Mouse (Mus musculus) left cerebral cortex, postnatal 10 days (tissue): ENCODE results near the gene Wbp11. TPM values are rescaled to one million over a fixed set of nuclear protein-coding genes. Genes with fewer than 3 reads are reported as not detected.
"Not testable (repeated sequence)": the region's sequence is repeated elsewhere in the genome, so short reads cannot be mapped to it uniquely, and the experiment has no call there.

Experiments
- DNase-seq, 2 experiments: peaks; one replicate each; pipeline ENCODE4 v3.0.0; 2021 to 2022; ENCODE audit warnings: low spot score in 2 of 2, mixed read lengths in 1 of 2; ENCODE audit errors: extremely low spot score in 1 of 2
- intact Hi-C: fragments of 180-260 bp; cut with DNase I; formaldehyde crosslinking; loops from one replicate; pipeline ENCODE4 v1.15.1; 2025
- total RNA-seq, 2 experiments: library from RNA; stranded (reverse); gene quantifications; 2 replicates each; pipeline ENCODE4 v1.2.3; 2021

Gene Wbp11
- total RNA-seq, 2 experiments from 2014 or later: 123 to 124 TPM

GRCm38 (mm10) chr6:136807395-136808013 is 20.5 kb downstream of the Wbp11 start:
- no peak for DNase-seq
- intact Hi-C loops: no loop called here

- intact Hi-C loops: no loop called here
Observed at GRCm38 (mm10) chr6:136806819-136807218, 21.2 kb downstream of the Wbp11 start.

DNA sequence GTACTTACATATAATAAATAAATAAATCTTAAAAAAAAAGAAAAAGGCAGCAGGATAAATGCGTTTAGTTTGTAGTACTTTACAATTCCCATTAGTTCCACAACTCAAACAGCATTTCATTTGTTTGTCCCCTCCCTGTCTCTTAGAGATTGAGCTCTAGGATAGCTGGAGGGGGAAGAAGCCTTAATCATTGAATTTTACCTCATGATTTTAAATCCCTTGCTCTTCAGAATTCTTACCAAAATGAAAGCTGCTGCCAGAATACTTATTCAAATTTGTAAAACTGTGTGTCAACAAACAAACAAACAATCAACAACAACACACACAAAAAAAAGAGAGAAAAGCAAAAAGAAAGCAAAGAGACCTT is 22.6 kb downstream of the Wbp11 start:
- no peak for DNase-seq
- intact Hi-C loops: no loop called here

More at GRCm38 (mm10) chr6:136806819-136807218, 21.2 kb downstream of the Wbp11 start:
- DNase-seq: no peak

GRCm38 (mm10) chr6:136804705-136805408 is 23.2 kb downstream of the Wbp11 start:
- DNase-seq: no peak
- intact Hi-C loops: no loop called here

DNA sequence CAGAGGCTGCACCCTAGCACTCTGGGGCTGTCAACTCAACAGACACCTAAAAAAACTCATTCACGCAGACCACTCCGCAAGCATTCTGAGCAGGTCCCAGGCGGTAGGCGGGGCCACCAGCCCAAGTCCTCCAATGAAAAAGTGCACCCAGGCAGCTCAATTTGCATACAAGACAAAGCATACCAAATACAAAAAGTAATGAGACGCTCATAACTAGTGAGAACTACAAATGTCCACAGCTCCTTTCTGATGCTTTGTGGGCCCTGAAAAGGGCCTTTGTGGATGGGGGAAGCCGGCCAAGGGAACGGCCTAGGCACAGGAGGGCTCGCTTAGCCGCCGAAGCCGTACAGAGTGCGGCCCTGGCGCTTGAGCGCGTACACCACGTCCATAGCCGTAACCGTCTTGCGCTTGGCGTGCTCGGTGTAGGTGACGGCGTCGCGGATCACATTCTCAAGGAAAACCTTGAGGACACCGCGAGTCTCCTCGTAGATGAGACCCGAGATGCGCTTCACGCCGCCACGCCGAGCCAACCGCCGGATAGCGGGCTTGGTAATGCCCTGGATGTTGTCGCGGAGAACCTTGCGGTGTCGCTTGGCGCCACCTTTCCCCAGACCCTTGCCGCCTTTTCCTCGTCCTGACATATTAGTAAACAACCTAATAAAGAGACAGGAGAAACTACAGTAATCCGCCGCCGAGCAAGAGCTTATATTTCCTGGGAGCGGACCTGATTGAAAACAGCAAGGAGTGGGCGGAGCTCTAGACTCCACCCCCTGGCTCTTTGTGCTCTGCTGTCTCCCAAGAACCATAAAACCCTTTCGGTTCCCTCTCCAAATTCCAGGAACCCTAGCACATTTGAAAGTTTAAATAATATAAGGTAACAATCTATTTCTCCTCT is 24.0 kb downstream of the Wbp11 start, which contains the start of gene Hist4h4:
Gene Hist4h4, minus strand, starts transcription at position 677 of the 895 bp plus-strand sequence.
- intact Hi-C loops: no loop called here
- peak; percentile 93 to 98 for DNase-seq

DNA sequence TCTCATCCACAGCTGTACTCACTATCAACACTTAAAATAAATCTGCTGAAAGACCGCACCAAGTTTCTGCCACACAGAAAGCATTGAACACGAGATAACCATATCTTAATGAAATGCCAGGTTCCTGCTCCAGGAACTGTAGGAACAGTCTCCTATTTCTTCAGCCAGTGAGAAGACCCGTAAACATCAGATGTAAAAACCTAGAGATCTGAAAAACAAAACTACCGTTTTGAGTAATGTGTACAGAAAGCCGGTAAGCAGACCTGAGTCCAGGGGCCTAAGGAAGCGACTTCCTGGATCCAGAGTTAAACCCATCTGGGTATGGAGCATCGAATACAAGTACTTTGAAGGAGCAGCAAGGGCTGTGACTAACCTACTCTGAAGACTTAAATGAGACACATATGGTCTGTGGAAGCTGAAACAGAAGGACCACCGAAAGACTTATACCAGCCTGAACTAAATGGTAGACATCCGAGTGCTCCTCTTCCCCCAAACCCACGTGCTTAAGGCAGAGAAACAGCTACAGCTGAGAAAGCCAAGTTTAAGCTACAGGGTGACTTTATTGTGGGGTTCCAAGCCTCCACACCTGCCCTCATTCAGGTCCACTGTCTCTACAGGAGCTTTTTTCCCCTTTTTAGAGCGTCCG is 24.8 kb downstream of the Wbp11 start:
- no peak for DNase-seq
- intact Hi-C loops: no loop called here

DNA sequence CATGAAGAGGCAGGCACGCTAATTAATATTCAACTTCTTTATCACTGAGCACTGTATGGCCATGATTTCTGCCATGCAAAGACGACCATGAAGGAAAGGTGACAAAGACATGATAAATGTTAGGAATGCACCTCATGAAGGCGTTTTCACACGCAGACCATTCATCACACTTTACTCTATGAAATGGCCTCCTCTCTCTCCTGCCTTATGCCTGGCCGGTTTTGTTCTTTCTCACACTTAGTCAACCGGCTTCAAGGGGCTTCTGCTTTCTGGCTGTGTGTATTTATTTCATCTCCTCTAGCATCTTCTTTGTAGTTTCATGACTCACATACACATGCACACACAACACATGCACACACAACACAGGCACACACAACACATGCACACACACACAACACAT is 26.8 kb downstream of the Wbp11 start:
- no peak for DNase-seq
- intact Hi-C loops: no loop called here

- intact Hi-C loops: no loop called here
- no peak for DNase-seq
Observed at GRCm38 (mm10) chr6:136800710-136801109, 27.3 kb downstream of the Wbp11 start.

DNA sequence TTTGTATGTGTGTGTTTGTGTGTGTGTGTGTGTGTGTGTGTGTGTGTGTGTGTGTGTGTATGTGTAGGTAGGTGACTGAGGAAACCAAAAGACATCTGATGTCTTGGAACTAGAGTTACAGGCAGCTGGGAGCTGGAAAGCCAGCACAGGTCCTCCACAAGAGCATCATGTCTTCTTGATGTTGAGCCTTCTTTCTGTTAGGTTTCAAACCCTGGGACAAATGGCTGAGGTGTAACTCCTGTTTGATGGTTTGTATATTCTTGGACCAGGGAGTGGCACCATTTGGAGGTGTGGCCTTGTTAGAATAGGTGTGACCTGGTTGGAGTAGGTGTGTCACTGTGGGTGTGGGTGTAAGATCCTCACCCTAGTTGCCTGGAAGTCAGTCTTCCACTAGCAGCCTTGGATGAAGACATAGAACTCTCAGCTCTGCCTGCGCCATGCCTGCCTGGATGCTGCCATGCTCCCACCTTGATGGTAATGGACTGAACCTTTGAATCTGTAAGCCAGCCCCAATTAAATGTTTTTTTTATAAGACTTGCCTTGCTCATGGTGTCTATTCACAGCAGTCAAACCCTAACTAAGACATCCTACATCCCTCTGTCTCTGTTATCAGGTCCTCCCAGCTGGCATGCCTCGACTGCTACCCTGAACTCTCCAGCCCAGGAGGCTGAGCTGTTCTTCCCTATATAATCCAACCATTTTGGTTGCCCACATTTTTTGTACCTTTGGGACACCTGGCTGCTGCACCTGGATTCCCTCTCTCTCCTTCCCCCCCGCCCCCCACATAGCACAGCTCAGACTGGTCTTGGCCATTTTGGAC is 29.9 kb downstream of the Wbp11 start:
- intact Hi-C loops, DNase-seq: not testable (repeated sequence)

DNA sequence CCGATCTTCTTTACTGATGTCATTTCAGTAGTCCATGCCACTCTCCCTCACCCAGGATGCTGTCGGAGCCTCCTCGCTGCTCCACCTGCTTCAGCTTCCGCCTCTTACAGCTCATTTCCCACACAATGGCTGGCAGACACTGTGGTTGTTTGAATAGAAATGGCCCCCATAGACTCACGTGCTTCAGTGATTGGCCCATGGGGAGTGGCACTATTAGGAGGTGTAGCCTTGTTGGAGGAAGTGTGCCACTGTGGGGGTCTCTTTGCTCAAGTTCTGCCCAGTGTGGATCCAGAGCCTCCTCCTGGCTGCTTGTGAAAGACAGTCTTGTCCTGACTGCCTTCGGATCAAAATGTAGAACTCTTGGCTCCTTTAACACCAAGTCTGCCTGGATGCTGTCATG is 32.2 kb downstream of the Wbp11 start:
- intact Hi-C loops: no loop called here
- DNase-seq: no peak

GRCm38 (mm10) chr6:136795110-136795509 is 32.9 kb downstream of the Wbp11 start:
- no peak for DNase-seq
- intact Hi-C loops: no loop called here

- intact Hi-C loops: no loop called here
- DNase-seq: no peak
Observed at GRCm38 (mm10) chr6:136793831-136794525, 34.1 kb downstream of the Wbp11 start.

DNA sequence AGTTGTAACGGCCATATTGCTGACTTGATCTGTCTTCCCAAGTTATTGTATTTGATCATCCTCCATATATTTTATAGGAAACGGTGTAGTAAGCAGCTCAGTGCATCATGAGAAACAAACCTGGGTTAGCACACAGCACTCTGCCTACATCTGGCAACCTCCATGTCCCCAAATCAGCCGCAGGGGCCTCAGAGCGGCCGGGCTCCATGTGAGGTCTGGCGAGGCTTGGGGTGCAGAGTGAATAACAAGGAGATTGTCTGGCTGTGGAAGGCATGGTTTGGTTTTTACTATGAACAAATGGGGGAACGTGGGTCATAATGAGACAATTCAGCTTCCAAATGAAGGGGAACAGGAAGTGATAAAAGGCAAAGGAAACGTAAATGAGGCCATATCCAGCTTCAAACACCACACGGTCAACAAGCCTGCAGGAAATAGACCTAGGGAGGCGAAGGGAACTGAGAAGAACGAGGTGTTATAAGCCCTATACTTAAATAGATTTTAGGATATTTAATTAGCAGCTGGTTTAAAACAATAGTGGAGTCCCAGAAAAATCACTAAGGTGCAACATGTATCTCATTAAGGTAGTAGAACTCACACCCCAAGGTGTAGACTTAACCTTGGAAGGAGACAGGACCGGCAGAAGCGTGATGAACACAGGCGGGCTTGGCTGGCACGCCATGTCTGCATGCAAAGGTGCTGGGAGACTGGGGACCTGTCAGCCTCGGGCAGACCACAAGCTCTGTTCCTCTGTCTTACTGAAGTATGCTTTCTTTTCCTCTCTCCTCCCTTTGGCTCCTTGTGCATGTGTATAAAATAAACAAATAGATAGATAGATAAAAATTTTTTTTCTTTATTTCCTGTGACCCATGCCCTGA is 34.9 kb downstream of the Wbp11 start:
- intact Hi-C loops: no loop called here
- no peak for DNase-seq

DNA sequence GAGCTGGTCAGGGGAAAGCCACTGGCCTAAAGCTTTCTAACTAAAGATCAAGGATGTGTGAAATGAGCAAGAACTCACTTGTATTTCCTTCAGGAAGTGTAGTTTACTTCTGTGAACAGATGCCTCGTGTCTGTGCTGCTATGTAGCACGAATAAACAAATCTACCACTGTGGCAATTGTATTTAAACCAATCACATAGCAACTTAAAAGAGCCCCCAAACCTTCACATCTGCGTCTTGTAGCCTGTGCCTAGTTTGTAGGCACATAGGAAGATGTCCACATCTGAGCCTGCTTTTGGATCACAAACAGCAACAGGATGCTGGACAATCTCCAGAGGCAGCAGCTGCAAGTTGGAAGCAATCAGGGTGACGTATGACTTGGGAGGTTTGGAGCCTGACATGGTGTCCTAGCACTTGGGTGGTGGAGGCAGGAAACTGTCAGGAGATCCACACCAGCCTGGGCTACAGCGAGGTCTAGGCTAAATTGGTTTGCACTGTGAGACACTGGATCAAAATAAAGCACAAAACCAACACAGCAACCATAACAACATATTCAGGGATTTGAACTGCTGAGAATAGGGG is 38.6 kb downstream of the Wbp11 start:
- intact Hi-C loops: no loop called here
- peak in 1 of 2 experiments; percentile 37 for DNase-seq

- peak in 1 of 2 experiments; percentile 40 for DNase-seq
- intact Hi-C loops: no loop called here
Observed at GRCm38 (mm10) chr6:136782761-136783160, 45.3 kb downstream of the Wbp11 start.

- intact Hi-C loops: no loop called here
- DNase-seq: no peak
Observed at GRCm38 (mm10) chr6:136782146-136782545, 45.9 kb downstream of the Wbp11 start.
